Mouse (Mus musculus): ENCODE measurements around the gene Sept5.

DNA sequence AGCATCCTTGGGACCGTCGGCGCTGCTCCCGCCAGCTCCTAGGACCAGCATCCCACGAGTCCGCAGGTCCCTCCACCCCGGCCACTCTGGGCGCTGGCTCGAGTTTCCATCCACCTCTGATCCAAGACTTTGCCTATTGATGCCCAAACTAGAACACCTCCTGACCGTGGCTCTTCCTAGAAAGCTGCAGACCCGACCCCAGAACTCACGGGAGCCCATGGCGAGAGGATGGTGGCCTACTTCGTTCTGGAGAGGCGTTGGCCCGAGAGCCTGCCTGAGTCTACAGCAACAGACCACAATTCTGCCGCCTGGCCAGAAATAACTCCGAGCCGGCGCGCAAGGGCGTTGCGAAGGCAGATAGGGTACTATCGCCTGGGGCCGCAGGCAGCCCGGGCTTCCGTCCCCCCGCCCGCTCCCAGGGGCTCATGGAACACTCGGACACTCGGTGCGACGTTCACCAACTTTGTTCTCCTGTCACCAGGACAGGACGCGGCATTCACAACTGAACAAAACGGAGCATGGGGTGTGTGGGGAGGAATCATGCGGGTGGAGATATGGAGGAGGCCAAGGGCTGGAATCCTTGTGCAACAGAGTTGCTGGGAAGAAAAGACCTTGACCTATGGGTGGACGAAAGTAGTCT lies 8.3 kb downstream of the Sept5 start:
- TF ChIP-seq CTCF (IDR thresholded peaks at IDR 0.05; ENCODE audit: borderline replicate concordance, control insufficient read depth, extremely low read depth, insufficient read depth, low read length, poor library complexity) (no peak), POLR2A (IDR thresholded peaks at IDR 0.05; ENCODE audit: control insufficient read depth, extremely low read depth, insufficient read depth, low read length, poor library complexity) (no peak)

Measured in thymus, adult 2 months (tissue).